Mouse (Mus musculus) kidney, adult 8-10 months (tissue): ENCODE results near the gene Hipk2.

ENCODE experiments used
- DNase-seq, 2 experiments: peaks; one replicate each; pipeline ENCODE4 v3.0.0; 2022

Hipk2 gene

DNA sequence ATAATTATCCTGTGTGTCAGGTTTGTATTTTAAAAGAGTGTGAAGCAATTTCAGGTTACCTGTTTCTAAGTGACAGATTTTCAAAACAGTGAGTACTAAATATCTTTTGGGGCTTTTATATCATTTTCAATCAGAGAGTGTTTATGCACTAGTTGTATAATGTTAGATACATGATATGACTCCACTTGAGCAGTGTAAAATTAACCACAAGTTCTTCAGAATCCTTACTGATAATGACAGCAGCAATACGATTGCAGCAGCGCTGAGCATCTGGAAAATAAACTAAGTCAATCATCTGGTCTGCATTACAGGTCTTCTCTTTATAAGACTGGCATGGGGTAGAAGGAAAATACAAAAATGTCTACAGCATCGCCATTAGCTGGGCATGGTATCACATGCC is 49.1 kb downstream of the Hipk2 start:
- no peak for DNase-seq

DNA sequence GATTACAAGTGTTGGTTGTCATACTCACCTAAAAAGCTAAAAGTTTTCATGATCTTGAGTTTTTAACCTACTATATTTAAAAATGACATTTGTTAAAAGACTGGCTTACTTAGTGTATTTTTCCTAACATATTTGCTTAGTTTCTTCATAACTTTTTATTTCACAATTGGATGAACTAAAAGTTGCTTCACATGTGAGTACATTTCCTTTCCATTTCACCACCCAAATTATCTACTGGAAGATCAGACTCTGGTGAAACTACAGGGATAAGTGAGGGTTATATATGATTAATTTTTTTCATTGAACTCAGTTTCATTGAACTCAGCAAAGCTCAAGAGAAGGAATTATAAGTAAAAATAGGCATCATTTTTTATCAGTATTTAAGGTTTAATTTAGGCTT is 50.1 kb downstream of the Hipk2 start:
- DNase-seq, result no peak

DNA sequence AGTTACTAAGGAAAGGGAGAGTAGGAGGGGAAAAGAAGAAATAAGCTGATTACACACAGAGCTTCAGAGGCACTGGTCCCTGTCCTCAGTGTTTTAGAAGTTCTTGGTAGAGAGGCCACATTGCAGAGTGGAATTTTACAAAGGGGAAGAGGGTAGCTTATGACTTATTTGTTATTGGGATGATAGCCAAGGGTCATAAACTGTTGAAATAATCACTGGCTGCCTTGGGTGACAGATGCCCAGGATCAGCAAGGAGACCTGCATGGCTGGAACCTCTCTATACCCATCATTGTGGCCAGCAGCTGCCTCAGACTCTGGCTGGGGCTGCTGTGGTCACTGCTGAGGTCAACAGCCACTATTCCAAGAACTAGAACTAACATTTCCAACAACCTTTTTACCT is 52.1 kb downstream of the Hipk2 start:
- DNase-seq, result no peak

DNA sequence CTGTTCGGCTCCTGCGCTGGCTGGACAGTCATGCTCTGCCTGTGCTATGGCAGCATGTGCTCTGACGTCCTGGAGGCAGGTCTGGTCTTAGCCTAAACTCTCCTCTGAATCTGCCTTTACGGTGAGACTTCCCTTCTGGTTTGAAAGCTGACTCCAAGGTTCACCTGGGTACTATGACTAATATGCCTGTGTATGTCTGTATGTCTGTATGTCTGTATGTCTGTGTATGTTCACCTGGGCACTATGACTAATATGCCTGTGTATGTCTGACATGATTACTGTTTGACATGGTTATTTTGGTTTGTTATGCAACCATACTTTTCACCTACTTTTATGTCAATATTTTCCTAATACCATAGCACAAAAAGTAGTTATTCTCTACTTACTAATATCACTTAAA is 52.8 kb downstream of the Hipk2 start:
- DNase-seq, result no peak

DNA sequence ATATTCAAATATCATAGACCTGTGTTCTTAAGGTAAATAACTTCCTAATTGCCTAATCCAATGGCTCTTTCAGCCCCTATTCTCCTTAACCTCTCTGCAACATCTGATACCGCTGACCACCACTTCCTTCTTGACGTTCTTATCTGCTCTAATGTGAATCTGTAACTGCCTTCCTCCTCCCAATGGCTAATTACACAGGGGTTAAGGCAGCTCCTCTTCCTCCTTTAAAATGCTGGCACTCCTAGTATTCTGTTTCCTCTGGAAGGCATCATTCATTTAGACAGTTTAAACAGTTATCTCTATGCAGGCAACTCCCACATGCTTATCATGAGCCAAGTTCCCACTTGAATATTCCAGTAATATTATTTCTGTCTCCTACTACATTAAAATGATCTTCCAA is 54.3 kb downstream of the Hipk2 start:
- DNase-seq, result no peak

DNA sequence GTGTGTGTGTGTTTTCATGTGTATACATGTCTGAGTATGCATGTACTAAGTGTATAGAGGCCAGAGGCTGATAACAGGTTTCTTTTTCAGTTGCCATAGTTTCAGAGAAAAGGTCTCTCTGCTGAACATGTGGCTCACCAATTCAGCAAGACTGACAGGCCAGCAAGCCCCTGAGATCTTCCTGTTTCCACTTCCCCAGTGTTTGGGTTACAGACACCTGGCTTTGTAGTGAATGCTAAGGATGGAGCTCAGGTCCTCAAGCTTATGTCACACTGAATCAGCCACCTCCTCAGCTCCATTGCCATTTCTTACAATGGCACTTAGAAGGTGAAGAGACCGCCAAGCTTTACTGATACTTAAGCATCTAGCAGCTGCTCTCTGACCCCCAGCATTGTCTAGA is 55.1 kb downstream of the Hipk2 start:
- no peak for DNase-seq

DNA sequence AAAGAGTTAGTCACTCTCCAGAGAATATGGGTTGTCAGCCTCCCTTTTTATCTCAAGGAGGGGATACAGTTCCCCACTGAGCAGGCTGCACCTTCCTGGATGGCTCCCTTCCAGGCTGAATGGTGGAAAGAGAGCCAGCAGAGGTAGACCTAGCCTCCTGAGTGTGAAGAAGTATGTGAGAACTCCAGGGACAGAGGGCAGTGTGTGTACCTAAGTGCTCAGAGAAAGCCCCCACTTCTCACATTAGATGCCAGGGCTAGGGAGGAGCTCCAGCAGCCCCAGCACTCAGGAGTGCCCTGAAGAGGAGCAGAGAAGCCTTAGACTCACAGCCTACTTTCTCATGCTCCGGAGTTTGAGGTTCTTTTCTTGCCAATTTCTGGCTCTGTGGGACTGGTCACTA is 59.7 kb downstream of the Hipk2 start:
- no peak for DNase-seq

DNA sequence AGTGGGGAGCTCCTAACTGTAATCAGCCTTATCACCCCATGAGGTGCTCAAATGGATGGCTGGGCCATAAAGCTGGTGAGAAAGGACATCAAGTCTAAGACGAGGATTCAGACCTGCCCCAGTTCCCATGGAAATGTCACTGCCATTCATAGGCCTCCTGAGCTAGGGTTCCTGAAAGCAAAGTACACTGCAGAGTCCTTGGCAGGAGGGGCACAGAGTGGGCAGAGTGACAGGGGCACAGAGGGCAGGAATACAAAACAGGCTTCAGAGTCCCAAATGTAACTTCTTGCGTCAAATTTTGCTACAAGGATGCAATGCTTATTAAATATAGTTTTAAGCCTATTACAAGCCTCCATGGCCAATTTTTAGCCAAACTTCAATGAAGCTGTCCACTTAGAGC is 60.4 kb downstream of the Hipk2 start:
- no peak for DNase-seq

DNA sequence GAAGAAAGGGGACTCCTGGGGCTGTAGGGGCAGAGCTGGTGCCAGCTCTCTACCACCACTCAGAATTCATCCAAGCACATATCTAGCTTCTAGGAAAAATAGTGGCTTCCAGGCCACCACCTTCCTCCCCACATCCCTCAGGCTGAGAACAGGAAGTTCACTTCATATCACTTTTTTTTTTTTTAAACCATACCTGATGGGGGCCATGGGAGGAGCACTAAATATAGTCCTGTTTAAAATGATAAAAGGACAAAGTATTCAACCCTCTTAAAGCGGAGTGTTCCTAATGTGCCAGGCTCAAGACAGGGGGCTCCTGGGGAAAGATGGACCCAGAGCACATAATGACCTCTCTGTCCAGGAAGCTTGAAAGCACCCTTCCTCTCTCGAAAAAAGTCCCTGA is 61.3 kb downstream of the Hipk2 start:
- DNase-seq, result no peak

DNA sequence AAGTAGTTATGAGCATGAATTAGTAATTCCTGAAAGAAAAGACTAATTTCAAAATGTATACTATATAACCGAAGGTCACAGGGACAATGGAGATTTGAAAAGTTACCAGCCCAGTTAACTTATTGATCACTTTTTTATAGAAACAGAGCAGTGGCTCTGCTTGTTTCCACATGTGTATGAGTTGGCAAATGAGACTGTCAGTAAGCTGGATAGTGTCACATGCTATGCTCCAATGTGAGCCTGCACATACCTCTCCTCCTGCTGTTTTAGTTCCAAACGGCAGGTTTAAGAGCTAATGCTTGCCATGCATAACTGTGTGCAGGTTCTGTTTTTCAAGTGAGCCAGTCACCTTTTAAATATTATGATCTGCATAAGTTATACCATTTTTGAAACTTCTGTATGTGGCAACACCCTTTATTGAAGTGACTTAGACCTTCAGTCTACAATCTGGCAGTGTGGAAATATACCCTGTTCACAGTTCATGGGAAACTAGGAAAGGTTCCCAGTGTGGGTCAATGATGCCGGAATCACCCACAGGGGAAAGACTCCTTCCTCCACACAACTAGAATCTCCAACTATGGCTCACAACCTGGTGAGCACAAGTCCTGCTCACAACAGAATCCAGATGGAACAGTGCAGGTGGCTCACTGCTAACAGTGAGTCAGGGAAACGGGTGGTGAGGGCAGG is 64.4 kb downstream of the Hipk2 start:
- no peak for DNase-seq

DNA sequence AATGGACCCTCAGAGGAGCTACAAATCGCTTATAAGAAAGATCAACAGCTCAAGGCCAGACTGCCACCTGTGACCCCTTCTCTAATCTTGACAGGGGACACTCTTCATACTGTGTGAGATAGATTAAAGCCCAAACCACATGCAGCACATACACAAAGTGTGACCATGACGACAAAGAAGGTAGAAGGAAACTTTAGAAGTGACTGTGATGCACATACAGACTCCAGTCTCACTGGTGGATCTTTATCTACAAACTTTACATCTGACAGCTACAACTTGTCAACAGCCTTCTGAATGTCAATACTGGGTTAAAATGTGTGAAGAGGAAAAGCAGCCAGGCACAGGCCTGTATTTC is 65.9 kb downstream of the Hipk2 start:
- no peak for DNase-seq

DNA sequence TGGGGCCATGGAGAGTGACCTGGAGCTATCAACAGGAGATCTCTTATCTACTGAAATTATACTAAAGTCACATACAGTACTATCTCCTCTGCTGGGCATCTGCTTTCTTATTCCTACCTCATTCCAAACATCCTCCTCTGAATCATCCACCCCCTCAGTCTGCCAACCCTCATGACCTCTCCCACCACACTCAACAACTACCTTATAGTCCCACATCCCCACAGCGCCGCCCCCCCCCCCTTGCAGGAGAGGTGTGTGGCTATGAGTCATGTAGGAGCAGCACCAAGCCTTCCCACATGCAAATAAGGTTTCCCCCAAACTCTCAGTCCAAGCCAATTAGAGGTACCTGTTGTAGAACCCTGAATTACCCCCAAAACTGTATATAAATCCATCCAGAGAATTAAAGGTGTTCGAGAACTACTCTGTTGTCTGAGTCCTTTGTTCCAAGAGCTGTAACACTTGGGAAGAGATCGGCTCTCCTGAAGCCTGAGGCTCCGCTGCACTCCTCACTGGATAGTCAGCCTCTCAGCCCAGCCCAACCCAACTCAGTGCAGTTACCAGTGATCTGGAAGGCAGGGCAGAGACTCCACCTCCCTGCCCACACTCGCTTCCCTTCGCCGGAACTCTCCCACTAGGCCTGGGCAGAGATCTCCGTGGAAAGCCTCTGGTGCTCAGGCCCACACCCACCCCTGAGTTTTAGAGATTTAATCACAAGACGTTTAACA is 66.4 kb downstream of the Hipk2 start:
- DNase-seq, result no peak

DNA sequence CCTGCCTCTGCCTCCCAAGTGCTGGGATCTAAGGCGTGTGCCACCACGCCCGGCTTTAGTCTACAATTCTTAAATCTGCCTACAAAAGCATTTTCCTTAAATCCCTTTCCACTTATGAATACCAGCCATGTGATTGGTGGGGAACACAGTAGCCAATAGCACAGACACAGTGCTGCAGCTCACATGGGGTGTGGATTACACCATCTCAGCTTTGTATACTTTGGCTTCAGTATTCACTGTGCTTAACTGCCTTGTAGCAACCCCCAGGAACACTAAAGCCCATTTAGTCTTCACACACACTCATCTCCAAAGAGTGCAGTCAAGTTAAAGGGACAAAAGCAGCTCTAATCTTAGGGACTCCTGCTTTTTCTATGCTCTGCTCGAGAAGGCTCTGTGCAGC is 67.6 kb downstream of the Hipk2 start:
- DNase-seq, result no peak

DNA sequence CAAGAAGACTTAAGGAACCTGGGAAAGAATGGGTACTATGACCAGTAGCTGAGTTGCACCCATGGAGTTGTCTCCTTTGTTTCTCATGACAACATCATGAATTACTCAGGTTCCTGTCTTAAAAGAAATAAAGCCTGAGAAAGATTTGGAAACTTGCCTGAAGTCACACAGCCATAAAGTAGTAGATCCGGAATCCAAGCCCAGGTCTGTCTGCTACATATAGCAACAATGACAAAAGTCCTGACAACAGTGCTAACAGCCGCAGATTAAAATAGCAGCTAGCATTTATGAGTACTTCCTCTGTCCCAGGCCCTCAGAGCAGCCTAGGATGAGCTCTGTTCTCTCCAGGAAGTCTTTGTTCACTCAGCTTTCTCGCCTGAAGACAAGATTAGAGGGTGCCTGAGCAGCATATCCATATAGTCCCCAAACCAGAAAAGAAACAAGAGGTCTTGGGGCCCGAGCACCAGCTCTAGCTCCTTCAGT is 69.0 kb downstream of the Hipk2 start:
- no peak for DNase-seq

DNA sequence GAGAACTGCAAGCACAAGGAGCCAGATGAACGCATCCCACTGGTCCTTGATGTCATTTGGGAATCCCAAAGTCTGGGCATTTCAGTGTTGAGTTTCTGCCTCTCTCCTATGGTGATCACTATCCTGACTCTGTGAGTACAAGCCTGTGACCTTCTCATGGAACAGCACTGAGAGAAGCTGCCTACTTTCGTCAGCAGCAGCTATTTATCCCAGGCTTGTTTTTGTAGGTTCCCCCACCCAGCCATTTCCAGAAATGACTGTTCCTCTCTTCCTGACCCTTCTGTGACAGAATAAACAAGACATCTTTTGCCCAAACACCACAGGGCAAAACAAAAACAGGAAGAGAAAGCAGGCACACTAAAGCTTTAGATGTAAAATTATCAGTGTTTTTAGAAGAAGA is 70.4 kb downstream of the Hipk2 start:
- no peak for DNase-seq

DNA sequence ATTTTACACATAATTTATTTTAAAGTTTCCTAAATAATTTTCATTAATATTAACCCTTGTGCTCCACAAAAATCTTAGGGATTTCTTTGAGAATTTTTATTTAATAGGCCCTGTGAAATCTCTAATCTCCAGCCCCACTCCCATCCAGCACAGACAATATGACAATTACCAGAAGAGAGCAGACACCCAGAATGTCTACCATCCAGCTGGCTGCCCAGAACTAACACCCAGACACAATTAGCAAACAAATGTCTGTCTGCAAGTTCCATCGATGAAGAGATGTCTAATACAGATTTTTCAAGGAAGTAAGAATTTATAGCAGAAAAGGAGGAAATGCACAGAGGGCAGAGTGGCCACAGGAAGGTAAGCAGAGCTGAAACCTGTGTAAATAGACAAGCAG is 74.7 kb downstream of the Hipk2 start:
- DNase-seq, result no peak

DNA sequence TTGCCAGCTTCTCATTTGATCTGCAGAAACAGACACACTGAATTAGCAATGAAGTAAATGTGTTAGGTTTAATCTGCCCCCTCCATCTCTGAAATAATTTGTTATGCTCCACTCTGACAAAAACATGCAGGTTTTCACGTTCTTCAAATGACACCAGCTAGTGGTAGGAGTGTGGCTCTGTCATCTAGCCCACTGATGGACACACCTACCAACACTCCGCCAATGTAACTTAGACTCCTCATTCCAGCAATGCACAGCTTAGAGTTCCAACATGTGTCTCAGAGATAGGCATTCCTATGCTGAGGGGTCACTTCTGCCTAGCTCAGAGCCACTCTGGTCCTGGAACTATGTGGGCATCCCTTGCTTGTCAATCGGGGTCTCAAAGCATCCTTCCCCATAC is 78.4 kb downstream of the Hipk2 start:
- no peak for DNase-seq

DNA sequence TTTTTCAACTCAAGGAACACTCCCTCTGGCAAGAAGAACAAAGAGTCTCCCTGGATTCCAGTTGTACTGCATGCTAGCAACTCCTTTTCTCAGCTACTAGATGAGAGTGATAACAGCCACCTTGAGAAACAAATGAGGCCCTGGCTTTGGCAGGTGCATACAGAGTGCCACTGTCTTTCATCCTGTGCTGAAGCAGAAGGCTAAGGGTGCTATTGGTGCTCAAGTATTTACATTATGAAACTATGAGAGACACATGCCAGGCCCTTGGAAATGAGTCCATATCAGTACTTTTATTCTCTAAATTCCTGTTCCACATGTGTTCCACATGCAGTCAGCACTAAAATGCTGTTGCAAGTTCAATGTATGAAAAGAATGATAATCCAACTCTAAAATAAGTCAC is 79.0 kb downstream of the Hipk2 start:
- no peak for DNase-seq

DNA sequence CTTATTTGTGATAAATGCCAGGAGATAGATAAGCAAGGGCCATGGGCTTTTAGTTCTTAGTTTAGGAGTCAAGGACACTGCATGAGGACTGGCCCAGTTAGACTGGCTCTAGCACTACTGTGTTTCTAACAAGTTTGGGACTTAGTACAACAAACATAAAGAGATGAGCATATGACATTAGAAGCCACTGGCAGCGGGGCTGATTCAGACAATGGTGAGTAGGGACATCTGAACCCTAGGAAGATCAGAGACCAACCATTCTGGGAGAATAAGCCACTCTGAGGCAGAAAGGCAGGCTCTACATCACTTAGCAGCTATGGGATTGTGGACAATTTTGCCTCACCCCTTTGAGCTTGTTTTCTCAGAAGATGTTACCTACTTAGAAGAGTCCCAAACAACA is 79.6 kb downstream of the Hipk2 start:
- no peak for DNase-seq

DNA sequence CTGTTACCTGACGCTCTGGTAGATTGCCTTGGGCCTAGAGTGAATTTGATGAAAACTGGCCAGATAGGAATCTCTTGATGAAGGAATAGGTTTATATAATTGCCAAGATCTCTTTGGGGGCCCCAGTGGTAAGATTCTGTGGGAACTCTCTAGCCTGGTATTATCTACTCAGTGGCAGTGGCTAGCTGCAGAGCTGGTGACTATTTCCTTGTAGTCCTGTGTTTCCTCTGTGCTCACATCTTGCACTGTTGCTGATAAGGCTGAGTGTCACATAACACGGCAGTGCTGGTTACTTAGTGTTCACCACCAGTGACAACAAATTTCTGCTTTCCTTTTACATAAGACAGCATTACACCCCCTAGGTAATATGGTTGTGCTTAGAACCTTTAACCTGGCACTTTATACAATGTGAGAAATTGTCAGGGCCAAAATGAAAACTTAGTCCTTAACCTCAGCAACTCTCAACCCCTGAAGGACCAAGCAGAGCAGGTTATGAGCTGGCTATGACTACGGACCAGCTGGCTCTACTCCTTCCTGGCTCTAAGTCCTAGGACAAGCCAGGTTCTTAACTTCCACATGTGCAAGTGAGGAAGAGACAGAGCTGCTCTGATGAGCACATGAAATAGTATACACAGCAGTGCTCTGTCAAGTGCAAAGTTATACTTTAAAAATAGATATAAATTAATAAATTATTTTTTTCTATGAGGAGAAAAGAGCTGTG is 80.7 kb downstream of the Hipk2 start:
- no peak for DNase-seq

DNA sequence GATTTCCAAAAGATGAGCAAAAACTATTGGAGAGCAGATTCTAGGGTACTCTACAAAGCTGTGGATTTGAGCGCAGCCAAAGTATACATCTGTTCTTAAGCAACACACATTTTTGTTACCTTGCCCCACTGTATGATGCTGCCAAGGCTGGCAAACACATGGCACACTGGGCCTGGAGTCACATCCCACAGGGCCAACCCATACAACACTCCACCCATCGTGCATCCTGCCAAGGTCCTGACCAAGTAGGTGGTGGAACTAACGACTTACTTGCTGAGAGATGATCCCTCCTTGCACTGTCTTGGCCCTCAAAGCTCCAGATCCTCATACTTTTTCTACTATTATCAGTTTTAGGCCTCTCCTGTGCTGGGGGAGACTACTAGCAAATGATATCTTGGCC is 83.0 kb downstream of the Hipk2 start:
- no peak for DNase-seq

DNA sequence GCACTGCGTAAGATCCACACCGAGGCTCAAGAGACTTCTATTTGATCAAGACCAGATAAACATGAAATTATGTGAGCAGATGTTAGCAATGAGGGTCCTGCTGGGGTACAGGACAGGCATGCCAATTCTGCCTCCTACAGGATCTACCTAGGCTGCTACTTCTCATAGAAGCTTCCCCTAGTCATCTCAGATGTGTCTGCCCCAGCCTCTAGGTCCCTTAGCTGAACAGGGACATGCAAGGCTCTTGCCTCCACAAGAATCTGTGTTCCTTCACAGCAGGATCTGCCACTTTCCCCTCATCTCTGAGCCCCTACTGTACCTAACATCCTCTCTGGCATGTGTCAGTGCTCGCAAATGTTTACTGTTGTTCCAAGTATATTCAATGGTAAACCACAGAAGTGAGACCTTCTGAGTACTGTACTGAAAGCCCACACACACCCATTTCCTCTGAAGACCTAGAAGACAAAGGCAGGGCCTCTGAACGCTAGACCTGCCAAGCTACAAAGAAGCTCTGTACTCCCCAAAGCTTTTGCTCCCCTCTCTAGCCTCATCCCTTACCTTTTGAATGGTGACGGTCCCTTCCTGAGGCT is 86.6 kb downstream of the Hipk2 start:
- DNase-seq, result no peak

DNA sequence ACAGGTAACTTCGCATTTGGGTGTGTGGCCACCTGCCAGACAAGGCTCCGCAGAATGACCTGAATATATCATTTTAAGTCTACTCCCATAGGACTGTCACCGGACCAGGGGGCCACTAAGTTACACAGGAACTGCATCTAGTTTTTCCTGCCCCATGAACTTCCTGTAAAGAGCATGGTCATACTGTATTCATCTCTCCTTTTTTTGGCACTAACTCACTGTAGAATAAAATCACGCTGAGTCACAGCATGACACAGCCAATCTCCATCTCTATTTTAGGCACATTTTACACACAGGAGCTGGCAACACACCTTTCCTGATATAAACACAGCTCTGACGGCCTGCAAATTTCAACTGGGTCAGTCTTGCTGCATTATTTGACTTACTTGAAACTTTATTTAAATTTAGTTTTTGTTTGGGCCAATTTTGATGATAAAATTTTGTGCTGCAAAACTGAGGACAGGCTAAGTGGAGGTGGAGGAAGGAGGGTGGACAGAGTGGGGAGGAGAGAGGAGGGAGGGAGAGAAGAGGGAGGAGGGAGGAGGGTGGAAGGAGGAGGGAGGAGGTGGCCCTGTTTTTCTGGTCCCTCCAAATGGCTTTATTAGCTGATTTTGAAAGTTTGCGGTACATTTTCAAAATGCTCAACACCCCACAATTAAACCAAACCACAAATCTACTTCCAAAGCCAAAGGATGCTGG is 88.0 kb downstream of the Hipk2 start:
- DNase-seq, result no peak
